Mouse (Mus musculus) urinary bladder, postnatal 25 days (tissue): ENCODE measurements at regions not wholly inside any gene's neighbourhood (a gene's known extent, or its start where the extent isn't known, plus 50 kb on each side); places are given as distances from the start of the nearest gene placed in this dataset.

Experiments used
- DNase-seq: peaks from one replicate; pipeline ENCODE4 v3.0.0; 2022; ENCODE audit warnings: low spot score

- peak; percentile 58 for DNase-seq
Measured at GRCm38 (mm10) chr3:115596523-115596922, 118.3 kb downstream of the S1pr1 start.

GRCm38 (mm10) chr3:115590716-115591115 lies 124.2 kb downstream of the S1pr1 start:
- no peak for DNase-seq

- DNase-seq, result no peak
Measured at GRCm38 (mm10) chr3:115588585-115588984, 126.3 kb downstream of the S1pr1 start.

- no peak for DNase-seq
Measured at GRCm38 (mm10) chr3:115580131-115580932, 134.5 kb downstream of the S1pr1 start.

- no peak for DNase-seq
Measured at GRCm38 (mm10) chr3:115575371-115575770, 139.5 kb downstream of the S1pr1 start.

GRCm38 (mm10) chr3:115562735-115563134 lies 152.1 kb downstream of the S1pr1 start:
- no peak for DNase-seq

- DNase-seq, result no peak
Measured at GRCm38 (mm10) chr3:115554809-115555708, 159.8 kb downstream of the S1pr1 start.

GRCm38 (mm10) chr3:115553848-115554515 lies 160.9 kb downstream of the S1pr1 start:
- no peak for DNase-seq

- DNase-seq, result no peak
Measured at GRCm38 (mm10) chr3:115541789-115542188, 173.1 kb downstream of the S1pr1 start.

GRCm38 (mm10) chr3:115538355-115538754 lies 176.5 kb downstream of the S1pr1 start:
- DNase-seq, result no peak

- no peak for DNase-seq
Measured at GRCm38 (mm10) chr3:115532141-115532735, 182.6 kb downstream of the S1pr1 start.

GRCm38 (mm10) chr3:115530441-115530840 lies 184.4 kb downstream of the S1pr1 start:
- no peak for DNase-seq

- no peak for DNase-seq
Measured at GRCm38 (mm10) chr3:115529918-115530317, 185.0 kb downstream of the S1pr1 start.

- DNase-seq, result no peak
Measured at GRCm38 (mm10) chr3:115523515-115523914, 191.4 kb downstream of the S1pr1 start.

GRCm38 (mm10) chr3:115515645-115516044 lies 199.2 kb downstream of the S1pr1 start:
- no peak for DNase-seq

- DNase-seq, result no peak
Measured at GRCm38 (mm10) chr3:115509658-115510057, 205.2 kb downstream of the S1pr1 start.

- DNase-seq, result no peak
Measured at GRCm38 (mm10) chr3:115497420-115497819, 217.5 kb downstream of the S1pr1 start.

GRCm38 (mm10) chr3:115496110-115496509 lies 218.8 kb downstream of the S1pr1 start:
- no peak for DNase-seq

- no peak for DNase-seq
Measured at GRCm38 (mm10) chr3:115495692-115496091, 219.2 kb downstream of the S1pr1 start.

GRCm38 (mm10) chr3:115468980-115469379 lies 245.9 kb downstream of the S1pr1 start:
- no peak for DNase-seq

- no peak for DNase-seq
Measured at GRCm38 (mm10) chr3:115467850-115468249, 247.0 kb downstream of the S1pr1 start.

- DNase-seq, result no peak
Measured at GRCm38 (mm10) chr3:115462623-115463022, 252.2 kb downstream of the S1pr1 start.
